Mouse (Mus musculus): ENCODE results near the gene Pkd1l3.
A peak's percentile ranks its signal among the peaks of the same experiment; 100 is the strongest.

Gene Pkd1l3

GRCm38 (mm10) chr8:109704565-109705319 lies 90.4 kb downstream of the Pkd1l3 start:
- peak; percentile 12 for DNase-seq

DNA sequence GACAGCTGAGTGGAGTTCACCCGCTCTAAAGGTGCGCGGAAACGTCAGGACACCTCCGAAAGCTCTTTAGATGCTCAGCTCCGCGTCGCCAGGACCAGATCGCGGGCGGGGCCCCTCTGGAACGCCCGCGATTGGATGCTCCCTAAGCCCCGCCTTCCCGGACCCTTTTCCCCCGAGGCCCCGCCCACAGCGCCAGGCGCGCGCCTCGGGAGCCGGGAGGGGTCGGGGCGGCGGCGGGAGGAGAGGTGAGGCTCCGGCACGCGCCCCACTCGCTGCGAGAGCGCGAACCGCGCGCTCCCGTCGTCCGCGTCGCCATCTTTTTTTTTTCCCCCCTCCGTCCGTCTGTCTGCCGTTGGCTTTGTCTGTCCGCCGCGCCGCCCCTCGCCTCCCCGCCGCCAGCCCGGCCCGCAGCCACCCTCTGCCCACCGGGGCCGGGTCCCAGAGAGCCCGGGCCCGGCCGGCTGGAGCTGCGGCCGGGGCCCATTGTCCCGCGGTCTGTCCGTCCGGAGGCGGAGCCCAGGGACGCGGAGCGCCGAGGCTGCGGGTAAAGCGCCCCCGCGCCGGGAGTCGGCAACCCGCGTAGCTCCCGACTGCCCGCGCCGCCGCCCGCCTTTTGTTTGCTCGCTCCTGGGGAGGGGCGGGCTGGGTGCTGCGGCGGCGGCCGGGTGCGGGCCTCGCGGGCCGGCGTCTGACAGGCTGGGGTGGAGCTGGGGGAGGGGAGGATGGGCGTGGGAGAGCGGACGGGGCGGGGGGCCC lies 91.2 kb downstream of the Pkd1l3 start, which contains the start of gene Zfp821:
TSS of gene Zfp821 (plus strand) at position 227 of the 756 bp plus-strand sequence.
- peak; percentile 96 for DNase-seq

DNA sequence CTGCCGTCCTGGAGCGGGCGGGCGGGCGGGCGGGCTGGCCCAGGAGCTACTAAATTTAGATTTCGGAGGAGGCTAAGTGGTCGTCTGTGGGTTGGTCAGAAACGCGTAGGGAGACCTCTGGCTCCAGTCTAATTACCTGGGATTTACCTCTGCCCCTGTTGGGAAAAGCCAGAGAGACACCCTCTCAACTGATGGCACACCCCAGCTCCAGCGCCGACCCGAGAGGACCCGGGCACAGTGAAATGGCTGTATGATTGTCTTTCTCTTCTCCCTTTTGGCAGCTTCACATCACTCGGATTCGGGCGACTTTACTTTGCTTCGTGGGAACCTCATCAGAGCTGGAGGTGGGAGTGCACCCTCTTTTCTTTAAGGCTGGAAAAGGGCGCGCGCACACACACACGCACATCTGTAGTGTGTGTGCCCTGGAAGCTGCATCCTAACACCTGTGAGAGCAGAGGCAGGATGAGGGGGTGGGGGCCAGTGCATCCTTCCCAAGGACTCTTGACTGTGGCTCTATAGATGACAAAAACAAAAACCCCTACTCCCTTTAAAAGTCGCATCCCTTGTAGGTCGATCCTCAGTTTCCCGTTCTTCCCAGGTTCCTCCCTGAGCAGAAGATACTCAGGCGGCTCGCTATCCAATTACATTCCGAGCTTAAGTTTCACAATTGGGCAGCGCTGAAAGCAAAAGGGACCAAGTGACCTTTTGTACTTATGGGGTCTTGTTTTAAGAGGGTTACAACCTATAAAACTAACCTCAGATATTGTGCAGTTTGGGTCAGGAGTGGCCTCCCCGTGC lies 92.0 kb downstream of the Pkd1l3 start:
- DNase-seq: peak; percentile 41

- DNase-seq: peak; percentile 88
Observed at GRCm38 (mm10) chr8:109706874-109707237, 92.5 kb downstream of the Pkd1l3 start.

DNA sequence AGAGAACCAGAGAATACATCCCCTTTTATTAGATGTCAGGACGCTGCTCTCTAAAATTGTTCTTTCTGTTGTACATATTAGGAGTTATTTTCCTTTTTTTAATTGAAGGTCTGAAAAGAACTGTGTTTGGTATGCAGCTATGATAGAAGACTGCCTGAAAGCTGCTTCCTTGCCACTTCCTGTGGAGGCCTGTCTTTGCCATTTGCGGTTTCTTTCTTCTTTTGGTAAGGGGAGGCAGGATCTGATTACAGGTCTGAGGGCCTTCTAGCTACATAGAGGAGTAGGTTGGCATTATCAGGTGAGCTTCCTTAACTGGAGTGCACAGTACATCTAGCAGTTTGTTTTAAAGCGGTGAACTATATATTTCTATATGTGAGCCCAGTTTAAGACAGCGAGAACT lies 93.6 kb downstream of the Pkd1l3 start:
- peak; percentile 61 for DNase-seq

DNA sequence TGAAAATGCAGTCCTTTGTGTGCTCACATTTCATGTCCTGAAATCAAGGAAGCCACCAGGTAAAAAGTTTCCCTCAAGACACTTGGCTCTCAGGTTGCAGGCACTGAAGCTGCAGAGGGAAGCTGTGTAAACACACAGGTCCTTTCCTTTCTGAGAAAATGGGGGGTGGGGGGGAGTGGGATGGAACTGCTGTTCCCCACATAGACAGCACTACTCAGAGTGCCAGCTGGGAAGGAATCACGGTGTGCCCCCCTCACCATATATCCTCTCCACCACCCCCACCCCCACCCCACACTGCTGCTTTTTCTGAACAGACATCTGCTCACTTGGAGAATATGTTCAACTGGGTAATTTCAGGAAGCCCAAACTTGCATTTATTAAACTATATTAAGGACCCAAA lies 98.2 kb downstream of the Pkd1l3 start:
- DNase-seq: no peak

- DNase-seq: no peak
Observed at GRCm38 (mm10) chr8:109714961-109715360, 100.6 kb downstream of the Pkd1l3 start.
